Mouse (Mus musculus) cortical plate, adult 2 months (tissue): Measurements from ENCODE around the gene Rnpepl1. TPM values are rescaled to one million over a fixed set of nuclear protein-coding genes. Genes with fewer than 3 reads are reported as not detected.
"Not testable (repeated sequence)": the region's sequence is repeated elsewhere in the genome, so short reads cannot be mapped to it uniquely, and the experiment has no call there.

ENCODE experiments used
- H3K27ac ChIP-seq: fragments of 200-500 bp; 2 replicates; pipeline ENCODE4 v1.5.1; 2012; ENCODE audit warnings: low read length, control low read depth, inconsistent platforms; ENCODE audit not compliant: insufficient read depth
- H3K4me1 ChIP-seq: fragments of 200-500 bp; 2 replicates; pipeline ENCODE4 v1.6.1; 2011; ENCODE audit warnings: low read length; ENCODE audit not compliant: control insufficient read depth, insufficient read depth
- H3K4me3 ChIP-seq: fragments of 200-500 bp; 2 replicates; pipeline ENCODE4 v1.5.1; 2011; ENCODE audit warnings: mild to moderate bottlenecking, low read length, control low read depth; ENCODE audit not compliant: insufficient read depth
- CTCF ChIP-seq: fragments of 200-500 bp; IDR thresholded peaks from 2 replicates; pipeline ENCODE4 v1.5.1; 2011; ENCODE audit warnings: mild to moderate bottlenecking, control low read depth, low read length; ENCODE audit not compliant: insufficient read depth; ENCODE audit errors: extremely low read depth
- POLR2A ChIP-seq: fragments of 200-500 bp; IDR thresholded peaks from 2 replicates; pipeline ENCODE4 v1.6.1; 2011; ENCODE audit warnings: mild to moderate bottlenecking, low read length, control low read depth; ENCODE audit not compliant: insufficient read depth; ENCODE audit errors: extremely low read depth
- polyA plus RNA-seq: library from polyadenylated mRNA; depleted of rRNA; stranded (reverse); fragments of >200 nt; gene quantifications from 2 replicates; pipeline ENCODE4 v1.2.3, GENCODE M21; 2012; rRNA removed

Gene Rnpepl1
- polyA plus RNA-seq, 1 experiment: 38.5 TPM

DNA sequence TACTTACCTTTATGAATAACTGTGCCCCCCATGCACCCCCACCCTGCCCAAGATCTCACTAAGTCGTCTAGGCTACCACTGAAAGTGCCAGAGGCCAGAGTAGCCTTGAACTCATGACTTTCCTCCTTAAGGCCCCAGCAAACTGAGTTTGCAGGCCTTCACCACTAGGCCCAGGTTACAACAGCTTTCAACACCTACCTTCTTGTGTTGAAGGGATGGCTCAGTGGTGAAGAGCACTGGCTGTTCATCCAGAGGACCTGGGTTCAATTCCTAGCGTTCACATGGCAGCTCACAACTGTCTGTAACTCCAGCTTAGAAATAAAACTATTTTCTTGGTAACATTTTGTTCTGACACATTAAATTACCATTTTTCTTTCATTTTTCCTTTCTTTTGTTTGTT lies 43.1 kb downstream of the Rnpepl1 start:
- TF ChIP-seq CTCF (no peak), POLR2A (no peak)
- Histone ChIP-seq H3K27ac (no peak overlapping the region), H3K4me3 (no peak overlapping the region), H3K4me1 (no peaks in the 10 kb centered on the region)

DNA sequence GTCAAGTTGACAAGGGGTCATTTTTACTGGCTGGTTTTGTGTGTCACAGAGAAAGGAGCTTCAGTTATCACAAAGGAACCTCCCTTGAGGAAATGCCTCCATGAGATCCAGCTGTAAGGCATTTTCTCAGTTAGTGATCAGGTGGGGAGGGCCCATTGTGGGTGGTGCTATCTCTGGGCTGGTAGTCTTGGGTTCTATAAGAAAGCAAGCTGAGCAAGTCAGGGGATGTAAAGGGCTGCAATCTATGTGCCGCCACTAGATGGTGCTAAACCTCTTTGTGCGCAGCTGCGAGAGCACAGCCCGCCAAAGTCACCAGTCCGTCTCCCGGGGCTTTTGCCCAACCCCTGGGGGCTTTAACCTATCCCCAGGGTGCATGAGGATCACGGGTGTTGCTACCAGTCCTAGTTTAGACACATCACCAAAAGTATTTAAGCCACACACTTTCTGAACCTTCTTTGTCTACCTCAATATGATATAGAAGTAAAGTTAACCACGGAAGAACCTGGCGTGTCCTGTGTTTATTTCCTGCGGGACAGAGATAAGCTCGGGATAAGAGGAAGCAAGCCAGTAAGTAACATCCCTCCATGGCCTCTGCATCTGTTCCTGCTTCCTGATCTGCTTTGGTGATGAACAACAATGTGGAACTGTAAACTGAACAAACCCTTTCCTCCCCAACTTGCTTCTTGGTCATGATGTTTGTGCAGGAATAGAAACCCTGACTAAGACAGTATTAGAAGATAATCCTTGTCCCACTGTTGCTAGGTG lies 46.2 kb downstream of the Rnpepl1 start:
- TF ChIP-seq CTCF: peak; percentile 23; the same call in 1 of the 2 replicates
- H3K4me3 ChIP-seq, H3K4me1 ChIP-seq, H3K27ac ChIP-seq: not testable (repeated sequence)

DNA sequence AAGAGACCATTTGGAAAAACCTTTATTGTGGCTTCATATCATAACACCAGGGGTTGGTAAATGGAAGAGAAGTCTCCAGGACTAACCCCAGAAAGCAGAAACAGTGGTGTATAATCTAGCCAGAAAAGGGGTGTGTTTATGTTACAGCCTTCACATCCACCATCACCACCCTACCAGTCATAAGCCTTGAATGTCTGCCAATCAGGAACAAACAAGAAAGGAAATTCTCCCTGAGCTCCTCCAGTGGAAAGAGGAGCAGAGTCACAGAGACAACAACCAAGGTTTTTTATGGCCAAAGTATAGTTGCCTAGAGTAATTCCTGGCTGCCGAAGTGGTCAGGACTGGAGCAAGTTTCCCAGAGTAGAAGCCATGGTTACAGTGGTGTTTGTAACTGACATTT lies 48.4 kb downstream of the Rnpepl1 start:
- Histone ChIP-seq H3K4me1 (no peaks in the 10 kb centered on the region), H3K27ac (no peak overlapping the region), H3K4me3 (no peak overlapping the region)
- no peak for TF ChIP-seq CTCF
- no peak for TF ChIP-seq POLR2A

- H3K4me1 ChIP-seq, H3K4me3 ChIP-seq, H3K27ac ChIP-seq: not testable (repeated sequence)
Observed at GRCm38 (mm10) chr1:92970791-92971190, 60.2 kb downstream of the Rnpepl1 start.

GRCm38 (mm10) chr1:92971879-92972795 lies 61.6 kb downstream of the Rnpepl1 start:
- no peaks in the 10 kb centered on the region for H3K4me1 ChIP-seq
- no peak for TF ChIP-seq POLR2A
- TF ChIP-seq CTCF: no peak
- no peak overlapping the region for H3K27ac ChIP-seq
- no peak overlapping the region for H3K4me3 ChIP-seq

- Histone ChIP-seq H3K27ac (no peak overlapping the region), H3K4me3 (no peak overlapping the region), H3K4me1 (no peaks in the 10 kb centered on the region)
- TF ChIP-seq POLR2A (no peak), CTCF (no peak)
Observed at GRCm38 (mm10) chr1:92972854-92973253, 62.3 kb downstream of the Rnpepl1 start.

Other genes starting within 250 kb of the Rnpepl1 start
- gene Gpc1, start 79.1 kb upstream of the Rnpepl1 start, polyA plus RNA-seq: 49.5 and 58.9 TPM in 2 replicates
- 0.23 and 0.25 TPM in 2 replicates for gene Ankmy1, start 7.9 kb upstream of the Rnpepl1 start, polyA plus RNA-seq
- 52.9 and 55.3 TPM in 2 replicates for gene Dusp28, start 3.8 kb upstream of the Rnpepl1 start, polyA plus RNA-seq
- 40.0 and 42.0 TPM in 2 replicates for gene Capn10, start 23.6 kb downstream of the Rnpepl1 start, polyA plus RNA-seq
- gene Gpr35, start 40.1 kb downstream of the Rnpepl1 start, polyA plus RNA-seq: 0.21 and 0.26 TPM in 2 replicates
- not detected in 2 replicates for gene Aqp12, start 95.6 kb downstream of the Rnpepl1 start, polyA plus RNA-seq
- gene Kif1a, start 191.2 kb downstream of the Rnpepl1 start, polyA plus RNA-seq: 349 and 356 TPM in 2 replicates
- gene Agxt, start 224.5 kb downstream of the Rnpepl1 start, polyA plus RNA-seq: not detected in 2 replicates